Mouse (Mus musculus): ENCODE data around the gene Zfp987.
"Not testable (repeated sequence)": the region's sequence is repeated elsewhere in the genome, so short reads cannot be mapped to it uniquely, and the experiment has no call there.

The Zfp987 gene

GRCm38 (mm10) chr4:146096998-146097397 is at the start of gene Zfp987:
Gene Zfp987, plus strand, starts transcription at chr4:146097298.
- DNase-seq (ENCODE audit: low spot score in 2 of 2), result not testable (repeated sequence)

GRCm38 (mm10) chr4:146052536-146052935 is 44.6 kb upstream of the Zfp987 start:
- not testable (repeated sequence) for DNase-seq (ENCODE audit: low spot score in 2 of 2)

GRCm38 (mm10) chr4:146053445-146053844 is 43.7 kb upstream of the Zfp987 start:
- not testable (repeated sequence) for DNase-seq (ENCODE audit: low spot score in 2 of 2)

- DNase-seq (ENCODE audit: low spot score in 2 of 2), result no peak
These were observed 41.8 kb upstream of the Zfp987 start for GRCm38 (mm10) chr4:146055335-146055734.

GRCm38 (mm10) chr4:146058646-146059045 is 38.5 kb upstream of the Zfp987 start:
- not testable (repeated sequence) for DNase-seq (ENCODE audit: low spot score in 2 of 2)

GRCm38 (mm10) chr4:146059078-146059477 is 38.0 kb upstream of the Zfp987 start:
- DNase-seq (ENCODE audit: low spot score in 2 of 2), result not testable (repeated sequence)

GRCm38 (mm10) chr4:146059974-146060693 is 37.0 kb upstream of the Zfp987 start:
- not testable (repeated sequence) for DNase-seq (ENCODE audit: low spot score in 2 of 2)

GRCm38 (mm10) chr4:146061082-146061481 is 36.0 kb upstream of the Zfp987 start:
- not testable (repeated sequence) for DNase-seq (ENCODE audit: low spot score in 2 of 2)

GRCm38 (mm10) chr4:146062021-146062420 is 35.1 kb upstream of the Zfp987 start:
- not testable (repeated sequence) for DNase-seq (ENCODE audit: low spot score in 2 of 2)

GRCm38 (mm10) chr4:146063001-146063400 is 34.1 kb upstream of the Zfp987 start:
- not testable (repeated sequence) for DNase-seq (ENCODE audit: low spot score in 2 of 2)

GRCm38 (mm10) chr4:146063621-146064020 is 33.5 kb upstream of the Zfp987 start:
- not testable (repeated sequence) for DNase-seq (ENCODE audit: low spot score in 2 of 2)

- DNase-seq (ENCODE audit: low spot score in 2 of 2), result not testable (repeated sequence)
These were observed 32.3 kb upstream of the Zfp987 start for GRCm38 (mm10) chr4:146064807-146065206.

- DNase-seq (ENCODE audit: low spot score in 2 of 2), result not testable (repeated sequence)
These were observed 30.0 kb upstream of the Zfp987 start for GRCm38 (mm10) chr4:146066932-146067580.

GRCm38 (mm10) chr4:146067594-146067993 is 29.5 kb upstream of the Zfp987 start:
- DNase-seq (ENCODE audit: low spot score in 2 of 2), result not testable (repeated sequence)

GRCm38 (mm10) chr4:146073264-146073663 is 23.8 kb upstream of the Zfp987 start:
- not testable (repeated sequence) for DNase-seq (ENCODE audit: low spot score in 2 of 2)

- not testable (repeated sequence) for DNase-seq (ENCODE audit: low spot score in 2 of 2)
These were observed 4.3 kb downstream of the Zfp987 start for GRCm38 (mm10) chr4:146101448-146101847.

GRCm38 (mm10) chr4:146156524-146156923 is 59.4 kb downstream of the Zfp987 start, which contains the start of gene Zfp600:
Gene Zfp600, plus strand, starts transcription at chr4:146156824.
- DNase-seq (ENCODE audit: low spot score in 2 of 2), result not testable (repeated sequence)

- not testable (repeated sequence) for DNase-seq (ENCODE audit: low spot score in 2 of 2)
These were observed 65.8 kb downstream of the Zfp987 start for GRCm38 (mm10) chr4:146162893-146163292.

GRCm38 (mm10) chr4:146167202-146167832 is 70.2 kb downstream of the Zfp987 start:
- not testable (repeated sequence) for DNase-seq (ENCODE audit: low spot score in 2 of 2)

- DNase-seq (ENCODE audit: low spot score in 2 of 2), result peak in 1 of 2 experiments; percentile 5
These were observed 70.9 kb downstream of the Zfp987 start for GRCm38 (mm10) chr4:146167879-146168532.

- not testable (repeated sequence) for DNase-seq (ENCODE audit: low spot score in 2 of 2)
These were observed 71.7 kb downstream of the Zfp987 start for GRCm38 (mm10) chr4:146168730-146169215.

Data from natural killer cell, adult 2 months (primary cell).